Comparison of ENCODE assay signal across 8 mouse cellular contexts in the genomic region with DNA sequence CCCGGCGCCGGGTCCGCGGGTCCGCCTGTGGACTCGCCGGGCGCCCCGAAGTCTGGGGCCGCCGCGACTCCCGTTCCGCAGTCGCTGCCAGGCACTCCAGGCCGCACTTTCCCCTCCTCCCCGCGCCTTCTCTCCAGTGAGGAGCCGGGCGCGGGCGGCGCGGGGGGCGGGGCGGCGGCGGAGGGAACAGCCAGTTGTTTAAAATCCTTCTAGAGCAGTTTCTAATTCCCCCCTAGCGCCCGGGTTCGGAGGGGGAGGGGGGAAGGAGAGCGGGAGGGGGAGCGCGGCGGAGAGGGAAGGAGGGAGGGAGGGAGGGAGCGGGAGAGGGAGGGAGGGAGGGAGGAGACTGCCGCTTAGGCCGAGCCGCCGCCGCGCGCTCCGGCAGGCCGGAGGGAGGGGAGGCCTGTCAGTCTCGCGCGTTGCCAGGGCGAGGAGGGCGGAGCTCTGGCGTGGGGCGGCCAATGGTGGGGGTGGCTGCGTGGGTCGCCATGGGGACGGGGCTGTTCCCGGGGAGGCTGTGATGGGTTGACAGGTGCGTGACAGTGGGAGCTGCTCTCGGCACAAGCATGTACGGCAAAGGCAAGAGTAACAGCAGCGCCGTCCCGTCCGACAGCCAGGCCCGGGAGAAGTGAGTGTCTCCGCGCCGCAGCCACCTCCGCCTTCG. TPM values are rescaled to one million over a fixed set of nuclear protein-coding genes. Genes with fewer than 3 reads are reported as not detected.
DNase-seq lines count a peak whose midpoint lies in the region; ATAC-seq lines count a peak whose summit lies in the region.

No protein-coding gene starts in this region.

- H3K27ac ChIP-seq in brown adipose tissue, adult 24 weeks (replicated peaks; ENCODE audit: low read depth, low read length) = peak overlapping the region; percentile 98
- H3K27ac ChIP-seq in heart, embryonic 13.5 days (replicated peaks) = peak overlapping the region; percentile 97
- H3K27ac ChIP-seq in liver, embryonic 12.5 days = peak overlapping the region; percentile 96
- peak overlapping the region; percentile 95 for H3K27ac ChIP-seq in stomach, embryonic 15.5 days

- peaks cover 6% of the 10 kb centered on the region for H3K4me1 ChIP-seq in brown adipose tissue, adult 24 weeks (ENCODE audit: control insufficient read depth, insufficient read depth, insufficient read length, low read length)
- peaks cover 42% of the 10 kb centered on the region for H3K4me1 ChIP-seq in heart, embryonic 13.5 days
- peaks cover 77% of the 10 kb centered on the region for H3K4me1 ChIP-seq in liver, embryonic 12.5 days
- peaks cover 7% of the 10 kb centered on the region for H3K4me1 ChIP-seq in stomach, embryonic 15.5 days

- ATAC-seq in heart, embryonic 13.5 days (ENCODE audit: extremely low read depth, insufficient number of reproducible peaks, low FRiP score, low TSS enrichment) = peak; percentile 95
- peak; percentile 92 for ATAC-seq in liver, embryonic 12.5 days
- peak; percentile 97 for ATAC-seq in stomach, embryonic 15.5 days (ENCODE audit: insufficient read depth, low FRiP score, low read depth)

- H3K4me3 ChIP-seq in brown adipose tissue, adult 24 weeks (ENCODE audit: insufficient read depth, low read depth, low read length) = peak overlapping the region; percentile 97
- peak overlapping the region; percentile 94 for H3K4me3 ChIP-seq in heart, embryonic 13.5 days
- H3K4me3 ChIP-seq in liver, embryonic 12.5 days = peak overlapping the region; percentile 100
- H3K4me3 ChIP-seq in stomach, embryonic 15.5 days (replicated peaks) = peak overlapping the region; percentile 88

- H3K4me2 ChIP-seq in heart, embryonic 13.5 days = peak overlapping the region; percentile 86
- peak overlapping the region; percentile 92 for H3K4me2 ChIP-seq in liver, embryonic 12.5 days
- H3K4me2 ChIP-seq in stomach, embryonic 15.5 days = peak overlapping the region; percentile 84

- H3K27me3 ChIP-seq in heart, embryonic 13.5 days (replicated peaks) = no peaks in the 10 kb centered on the region
- no peaks in the 10 kb centered on the region for H3K27me3 ChIP-seq in liver, embryonic 12.5 days (replicated peaks)
- H3K27me3 ChIP-seq in stomach, embryonic 15.5 days (replicated peaks) = no peaks in the 10 kb centered on the region

- H3K9ac ChIP-seq in heart, embryonic 13.5 days = peak overlapping the region; percentile 96
- H3K9ac ChIP-seq in liver, embryonic 12.5 days = peak overlapping the region; percentile 99
- H3K9ac ChIP-seq in stomach, embryonic 15.5 days = peak overlapping the region; percentile 66

- DNase-seq in CD4-positive, CD25-positive, alpha-beta regulatory T cell, adult 2 months (ENCODE audit: low read depth, low spot score) = peak; percentile 99
- peak; percentile 39 for DNase-seq in fat pad, adult 2 months (ENCODE audit: extremely low read depth, low read depth, low spot score)
- peak; percentile 100 for DNase-seq in kidney, postnatal 10 days
- peak; percentile 95 to 96 for DNase-seq in natural killer cell, adult 2 months (ENCODE audit: low spot score in 2 of 2)

- WGBS in heart, embryonic 13.5 days = under 1% methylated on average over 56 of the region's 70 CpGs
- 0% methylated on average over 55 of the region's 70 CpGs for WGBS in liver, embryonic 12.5 days (ENCODE audit: insufficient replicate concordance)
- WGBS in stomach, embryonic 15.5 days = under 1% methylated on average over 49 of the region's 70 CpGs

- H3K36me3 ChIP-seq in heart, embryonic 13.5 days = no peaks in the 10 kb centered on the region
- no peaks in the 10 kb centered on the region for H3K36me3 ChIP-seq in liver, embryonic 12.5 days
- H3K36me3 ChIP-seq in stomach, embryonic 15.5 days = no peaks in the 10 kb centered on the region

- H3K9me3 ChIP-seq in heart, embryonic 13.5 days = no peaks in the 10 kb centered on the region
- H3K9me3 ChIP-seq in liver, embryonic 12.5 days (replicated peaks) = no peaks in the 10 kb centered on the region
- no peaks in the 10 kb centered on the region for H3K9me3 ChIP-seq in stomach, embryonic 15.5 days

RNA-seq across cellular contexts. Expression of a gene that starts 0.7 kb away (rescaled TPM):
- 19.2 and 23.7 TPM in 2 replicates for polyA plus RNA-seq in brown adipose tissue, adult 24 weeks (2012; ENCODE audit: insufficient read depth, insufficient read length, missing spikeins)
- 86.4 and 93.9 TPM in 2 replicates for polyA plus RNA-seq in heart, embryonic 13.5 days (2015; fragmentation: Nextera tagmentation; extraction: Ambion mirVana)
- polyA plus RNA-seq in liver, embryonic 12.5 days (2016; fragmentation: Nextera tagmentation; extraction: Ambion mirVana) = 70.2 and 74.5 TPM in 2 replicates
- 114 and 121 TPM in 2 replicates for polyA plus RNA-seq in stomach, embryonic 15.5 days (2015; fragmentation: Nextera tagmentation; extraction: Ambion mirVana)

Comparison
In these comparisons a context has a peak if more than half of its experiments do, and no peak if none do; other contexts are left out.
1. Peak in every context shown above with its lines: DNase-seq, ATAC-seq, H3K4me3 ChIP-seq and H3K27ac ChIP-seq.
2. DNase-seq: peak in every context shown above with its lines; median percentile 100 in kidney, postnatal 10 days; 99 in CD4-positive, CD25-positive, alpha-beta regulatory T cell, adult 2 months; 96 in natural killer cell, adult 2 months; 39 in fat pad, adult 2 months.